Mouse (Mus musculus) hindbrain, embryonic 11.5 days (tissue): ENCODE data around the gene Cenpf. TPM values are rescaled to one million over a fixed set of nuclear protein-coding genes. Genes with fewer than 3 reads are reported as not detected.

Experiments
- ATAC-seq: fragments of 200-750 bp; cut with Nextera tagmentation; 2 replicates; pipeline ENCODE4 v1.8.0; 2017; ENCODE audit warnings: mild to moderate bottlenecking, moderate TSS enrichment, moderate library complexity; ENCODE audit not compliant: low FRiP score
- DNase-seq: peaks from one replicate; pipeline ENCODE4 v3.0.0-alpha.2; 2015; ENCODE audit warnings: low spot score
- H3K27ac ChIP-seq: fragments of 300-500 bp; sonication (generic); 2 replicates; pipeline ENCODE4 v1.5.1; 2014; ENCODE audit warnings: mild to moderate bottlenecking, low read depth, low read length
- H3K27me3 ChIP-seq: fragments of 300-500 bp; sonication (generic); 2 replicates; pipeline ENCODE4 v1.6.1; 2014; ENCODE audit warnings: mild to moderate bottlenecking, low read length, moderate library complexity, mixed read lengths; ENCODE audit not compliant: control insufficient read depth, insufficient read depth
- H3K36me3 ChIP-seq: fragments of 300-500 bp; sonication (generic); 2 replicates; pipeline ENCODE4 v1.6.1; 2014; ENCODE audit warnings: mild to moderate bottlenecking, low read length, moderate library complexity, mixed read lengths; ENCODE audit not compliant: control insufficient read depth, insufficient read depth
- H3K4me1 ChIP-seq: fragments of 300-500 bp; sonication (generic); replicated peaks from 2 replicates; pipeline ENCODE4 v1.6.1; 2014; ENCODE audit warnings: low read length, mixed read lengths; ENCODE audit not compliant: control insufficient read depth, insufficient read depth
- H3K4me2 ChIP-seq: fragments of 300-500 bp; sonication (generic); replicated peaks from 2 replicates; pipeline ENCODE4 v1.6.1; 2014; ENCODE audit warnings: mild to moderate bottlenecking, low read depth, low read length
- H3K4me3 ChIP-seq: fragments of 300-500 bp; sonication (generic); 2 replicates; pipeline ENCODE4 v1.5.1; 2014; ENCODE audit warnings: low read depth, low read length
- H3K9ac ChIP-seq: fragments of 300-500 bp; sonication (generic); 2 replicates; pipeline ENCODE4 v1.6.1; 2014; ENCODE audit warnings: low read depth, low read length
- H3K9me3 ChIP-seq: fragments of 300-500 bp; sonication (generic); 2 replicates; pipeline ENCODE4 v1.6.1; 2016; ENCODE audit warnings: low read length; ENCODE audit not compliant: control insufficient read depth
- WGBS: fragments of 180-500 bp; shearing (Covaris S2); extraction: QIAGEN DNeasy Blood & Tissue Kit; methylation state at CpG from one replicate; pipeline ENCODE4 v1.1.7; 2014; 5-methylcytosine and 5-hydroxymethylcytosine counted together
- polyA plus RNA-seq: library from polyadenylated mRNA; unstranded; fragments of >200 nt; fragmentation: Nextera tagmentation; extraction: Ambion mirVana; gene quantifications from 2 replicates; pipeline ENCODE4 v1.2.1, GENCODE M21; 2014

Cenpf gene
- polyA plus RNA-seq, 1 experiment from 2014 or later: 141 TPM

- Histone ChIP-seq H3K4me3 (no peak overlapping the region), H3K27me3 (no peaks in the 10 kb centered on the region), H3K4me1 (no peaks in the 10 kb centered on the region), H3K9me3 (no peaks in the 10 kb centered on the region), H3K4me2 (no peak overlapping the region), H3K9ac (no peak overlapping the region), H3K36me3 (no peaks in the 10 kb centered on the region), H3K27ac (no peak overlapping the region)
- DNase-seq: no peak
- 81% methylated on average over 6 of the region's 6 CpGs for WGBS
- no peak for ATAC-seq
Observed at GRCm38 (mm10) chr1:189630026-189630425, 57.9 kb downstream of the Cenpf start.

- Histone ChIP-seq H3K9me3 (no peaks in the 10 kb centered on the region), H3K27ac (no peak overlapping the region), H3K4me1 (no peaks in the 10 kb centered on the region), H3K27me3 (no peaks in the 10 kb centered on the region), H3K4me3 (no peak overlapping the region), H3K36me3 (no peaks in the 10 kb centered on the region), H3K4me2 (no peak overlapping the region), H3K9ac (no peak overlapping the region)
- peak; percentile 88 for DNase-seq
- 58% methylated on average over 9 of the region's 9 CpGs for WGBS
- no peak for ATAC-seq
Observed at GRCm38 (mm10) chr1:189627976-189628768, 59.7 kb downstream of the Cenpf start.

- Histone ChIP-seq H3K27me3 (no peaks in the 10 kb centered on the region), H3K27ac (no peak overlapping the region), H3K9ac (no peak overlapping the region), H3K9me3 (no peaks in the 10 kb centered on the region), H3K36me3 (no peaks in the 10 kb centered on the region), H3K4me3 (no peak overlapping the region), H3K4me2 (no peak overlapping the region), H3K4me1 (no peaks in the 10 kb centered on the region)
- no peak for DNase-seq
- WGBS: 63% methylated on average over 7 of the region's 7 CpGs
- no peak for ATAC-seq
Observed at GRCm38 (mm10) chr1:189624756-189625155, 63.1 kb downstream of the Cenpf start.

DNA sequence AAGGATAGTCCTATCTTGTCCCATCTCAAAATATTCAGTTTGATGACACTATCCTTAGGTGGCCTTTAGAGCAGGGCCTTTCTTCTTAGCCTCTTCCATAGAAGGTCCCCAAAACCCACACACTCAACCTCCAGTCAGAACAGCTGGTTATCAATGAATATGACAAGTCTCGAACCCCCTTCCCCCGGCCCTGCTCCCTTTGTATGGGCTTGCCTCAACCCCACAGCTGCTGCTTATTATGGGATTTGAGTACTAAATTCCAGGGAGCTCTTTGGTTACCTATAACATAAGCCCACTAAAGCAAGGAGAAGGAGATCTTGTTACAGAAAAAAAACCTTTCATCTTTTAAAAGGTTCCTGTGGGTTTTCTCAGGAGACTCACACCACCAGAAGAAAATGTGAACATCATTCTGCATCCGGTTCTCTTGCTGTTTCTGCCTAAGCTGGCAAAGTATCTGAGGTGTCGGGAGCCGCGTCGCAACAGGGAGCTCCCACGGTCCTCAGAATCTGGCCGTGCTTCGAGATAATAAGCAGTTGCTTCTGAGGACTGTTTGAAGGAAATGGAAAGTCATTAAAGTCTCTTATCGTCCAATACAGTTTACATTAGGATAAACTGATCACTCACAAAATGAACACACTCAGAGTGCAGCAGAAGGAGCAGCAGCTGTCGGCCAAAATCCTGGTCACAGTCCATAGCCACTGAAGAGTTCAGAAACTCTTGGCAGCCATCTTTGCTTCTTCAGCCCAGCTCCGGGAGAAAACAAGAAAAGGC, 68.7 kb downstream of the Cenpf start:
- Histone ChIP-seq H3K9ac (no peak overlapping the region), H3K4me2 (no peak overlapping the region), H3K27ac (no peak overlapping the region), H3K36me3 (no peaks in the 10 kb centered on the region), H3K27me3 (no peaks in the 10 kb centered on the region), H3K4me1 (no peaks in the 10 kb centered on the region), H3K9me3 (no peaks in the 10 kb centered on the region), H3K4me3 (no peak overlapping the region)
- DNase-seq (no peak), ATAC-seq (no peak)
- whole genome bisulfite sequencing: 68% methylated on average over 13 of the region's 13 CpGs

DNA sequence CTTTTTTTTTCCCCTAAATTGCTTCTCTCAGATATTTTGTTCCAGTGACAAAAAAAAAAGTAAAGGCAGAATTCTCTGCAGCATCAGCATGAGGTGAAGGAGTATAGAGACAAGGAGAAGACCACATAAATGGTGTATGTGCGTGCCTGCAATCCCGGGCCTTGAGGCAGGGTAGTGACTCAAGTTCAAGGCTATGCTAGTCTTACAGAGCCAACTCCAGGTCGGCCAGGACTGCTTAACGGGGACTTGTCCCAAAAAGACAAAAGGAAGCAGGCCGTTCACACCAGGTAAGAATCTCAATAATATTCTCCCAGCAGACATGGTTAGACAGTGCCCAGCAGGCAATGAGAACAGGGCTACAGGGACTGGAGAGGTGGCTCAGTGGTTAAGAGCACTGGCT, 70.5 kb downstream of the Cenpf start:
- H3K27ac ChIP-seq: no peak overlapping the region
- WGBS: 94% methylated on average over 5 of the region's 5 CpGs
- ATAC-seq: no peak

DNA sequence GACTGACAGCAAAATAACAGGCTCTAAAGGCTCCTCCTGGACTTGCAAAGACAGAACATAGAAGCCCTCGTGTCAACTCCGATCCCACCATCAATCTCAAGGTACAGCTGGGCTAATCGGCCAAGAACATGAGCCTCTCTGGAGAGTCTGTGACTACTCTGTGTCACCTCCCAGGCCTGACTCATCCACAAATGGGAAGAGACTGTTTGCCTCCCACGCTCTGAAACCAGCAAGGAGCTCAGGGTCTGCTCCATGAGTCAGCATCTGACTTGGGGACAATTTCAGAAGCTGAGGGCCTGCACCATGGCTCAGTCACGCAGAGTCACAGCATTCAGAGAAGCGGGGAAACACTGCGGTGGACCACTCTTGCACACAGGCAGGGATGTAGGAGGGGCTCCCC, 72.6 kb downstream of the Cenpf start:
- ATAC-seq (no peak), DNase-seq (no peak)
- WGBS: 89% methylated on average over 7 of the region's 7 CpGs
- Histone ChIP-seq H3K9ac (no peak overlapping the region), H3K9me3 (no peaks in the 10 kb centered on the region), H3K4me3 (no peak overlapping the region), H3K36me3 (no peaks in the 10 kb centered on the region), H3K27me3 (no peaks in the 10 kb centered on the region), H3K4me2 (no peak overlapping the region), H3K4me1 (no peaks in the 10 kb centered on the region), H3K27ac (no peak overlapping the region)

More for the DNA sequence above, 70.5 kb downstream of the Cenpf start:
- no peak overlapping the region for H3K9ac ChIP-seq
- no peaks in the 10 kb centered on the region for H3K4me1 ChIP-seq
- H3K27me3 ChIP-seq: no peaks in the 10 kb centered on the region
- no peaks in the 10 kb centered on the region for H3K9me3 ChIP-seq
- no peak overlapping the region for H3K4me3 ChIP-seq
- DNase-seq: no peak
- no peaks in the 10 kb centered on the region for H3K36me3 ChIP-seq
- no peak overlapping the region for H3K4me2 ChIP-seq

GRCm38 (mm10) chr1:189613076-189613475, 74.8 kb downstream of the Cenpf start:
- H3K4me1 ChIP-seq: no peaks in the 10 kb centered on the region
- H3K4me2 ChIP-seq: no peak overlapping the region
- H3K4me3 ChIP-seq: no peak overlapping the region
- no peak for ATAC-seq
- no peaks in the 10 kb centered on the region for H3K36me3 ChIP-seq
- H3K27ac ChIP-seq: no peak overlapping the region
- DNase-seq: no peak
- no peak overlapping the region for H3K9ac ChIP-seq
- H3K9me3 ChIP-seq: no peaks in the 10 kb centered on the region
- H3K27me3 ChIP-seq: no peaks in the 10 kb centered on the region
- 79% methylated on average over 7 of the region's 7 CpGs for WGBS

DNA sequence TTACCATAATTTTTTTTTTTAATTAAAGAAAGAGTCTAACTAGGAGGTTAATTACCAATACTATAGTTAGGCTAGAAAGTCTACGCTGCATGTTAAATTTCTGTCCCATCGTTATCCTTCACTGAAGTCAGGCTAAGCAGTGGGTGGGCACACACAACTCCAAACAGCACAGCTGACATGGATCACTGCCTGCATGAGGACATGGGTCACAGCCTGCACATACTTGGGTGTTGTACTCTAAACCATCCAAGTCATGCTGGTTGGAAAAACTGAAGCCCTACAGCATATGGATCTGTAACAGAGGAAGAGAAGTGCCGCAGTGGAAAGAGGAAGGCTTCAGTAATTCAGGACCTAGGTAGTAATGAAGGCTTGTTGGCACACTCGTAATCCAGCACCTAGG, 76.1 kb downstream of the Cenpf start:
- Histone ChIP-seq H3K4me3 (no peak overlapping the region), H3K9ac (no peak overlapping the region), H3K9me3 (no peaks in the 10 kb centered on the region), H3K4me2 (no peak overlapping the region), H3K27me3 (no peaks in the 10 kb centered on the region), H3K4me1 (no peaks in the 10 kb centered on the region), H3K27ac (no peak overlapping the region), H3K36me3 (no peaks in the 10 kb centered on the region)
- ATAC-seq (no peak), DNase-seq (no peak)
- WGBS: 78% methylated on average over 4 of the region's 4 CpGs

DNA sequence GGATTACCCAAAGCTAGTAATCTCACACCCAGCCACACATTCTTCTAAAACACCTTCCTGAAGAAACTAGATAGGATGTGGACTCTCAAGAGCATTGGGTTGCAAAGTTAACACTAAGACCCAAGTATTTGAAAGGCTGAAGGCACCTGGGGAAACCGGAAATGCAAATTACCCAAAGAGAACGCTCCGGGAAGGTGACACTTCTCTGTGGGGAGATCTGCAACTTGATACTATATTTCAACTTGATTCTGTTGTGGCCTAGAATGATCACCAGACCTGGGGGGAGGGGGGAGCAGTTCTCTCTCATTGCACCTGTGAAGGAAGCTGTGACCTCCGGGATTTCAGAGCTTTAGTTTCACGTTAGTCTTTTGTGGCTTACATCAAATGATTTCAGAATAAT, 79.2 kb downstream of the Cenpf start:
- no peak overlapping the region for H3K9ac ChIP-seq
- no peak overlapping the region for H3K4me3 ChIP-seq
- H3K9me3 ChIP-seq: no peaks in the 10 kb centered on the region
- 27% methylated on average over 5 of the region's 5 CpGs for WGBS
- DNase-seq (no peak), ATAC-seq (no peak)
- no peak overlapping the region for H3K4me2 ChIP-seq
- no peaks in the 10 kb centered on the region for H3K27me3 ChIP-seq
- no peak overlapping the region for H3K27ac ChIP-seq
- H3K36me3 ChIP-seq: no peaks in the 10 kb centered on the region
- no peaks in the 10 kb centered on the region for H3K4me1 ChIP-seq
